Mouse (Mus musculus): Measurements from ENCODE around the gene Cacna1e. TPM values are rescaled to one million over a fixed set of nuclear protein-coding genes. Genes with fewer than 3 reads are reported as not detected.

Cacna1e gene
- polyA plus RNA-seq, 1 experiment, result 51.9 TPM

- WGBS, result 59% methylated on average over 2 of the region's 2 CpGs
- TF ChIP-seq CTCF (IDR thresholded peaks at IDR 0.05; ENCODE audit: borderline replicate concordance, insufficient read depth, low read depth, low read length) (no peak), POLR2A (IDR thresholded peaks at IDR 0.05; ENCODE audit: borderline replicate concordance, insufficient read depth, low read length) (no peak)
- Histone ChIP-seq H3K27me3 (ENCODE audit: control insufficient read depth, insufficient read depth, low read length) (no peaks in the 10 kb centered on the region), H3K4me3 (replicated peaks; ENCODE audit: insufficient read depth, low read depth, low read length) (no peak overlapping the region), H3K4me1 (ENCODE audit: control insufficient read depth, insufficient read depth, low read length) (peaks cover 13% of the 10 kb centered on the region), H3K27ac (ENCODE audit: insufficient read depth, low read length) (no peak overlapping the region)
- peak; percentile 55 to 70 for DNase-seq
Measured at GRCm38 (mm10) chr1:154605601-154606000, 278.7 kb downstream of the Cacna1e start.

GRCm38 (mm10) chr1:154603781-154604180 is 280.5 kb downstream of the Cacna1e start:
- no peak overlapping the region for H3K4me3 ChIP-seq (replicated peaks; ENCODE audit: insufficient read depth, low read depth, low read length)
- no peak for DNase-seq
- peaks cover 9% of the 10 kb centered on the region for H3K4me1 ChIP-seq (ENCODE audit: control insufficient read depth, insufficient read depth, low read length)
- no peaks in the 10 kb centered on the region for H3K27me3 ChIP-seq (ENCODE audit: control insufficient read depth, insufficient read depth, low read length)
- no peak for TF ChIP-seq CTCF (IDR thresholded peaks at IDR 0.05; ENCODE audit: borderline replicate concordance, insufficient read depth, low read depth, low read length)
- no peak for TF ChIP-seq POLR2A (IDR thresholded peaks at IDR 0.05; ENCODE audit: borderline replicate concordance, insufficient read depth, low read length)
- H3K27ac ChIP-seq (ENCODE audit: insufficient read depth, low read length), result no peak overlapping the region; the same call in 1 of the 2 replicates

- Histone ChIP-seq H3K27ac (ENCODE audit: insufficient read depth, low read length) (no peak overlapping the region), H3K27me3 (ENCODE audit: control insufficient read depth, insufficient read depth, low read length) (no peaks in the 10 kb centered on the region), H3K4me3 (replicated peaks; ENCODE audit: insufficient read depth, low read depth, low read length) (no peak overlapping the region), H3K4me1 (ENCODE audit: control insufficient read depth, insufficient read depth, low read length) (peaks cover 7% of the 10 kb centered on the region; the same call in 1 of the 2 replicates)
- no peak for TF ChIP-seq POLR2A (IDR thresholded peaks at IDR 0.05; ENCODE audit: borderline replicate concordance, insufficient read depth, low read length)
- WGBS, result 98% methylated on average over 1 of the region's 1 CpGs
- DNase-seq, result no peak
Measured at GRCm38 (mm10) chr1:154602531-154602930, 281.8 kb downstream of the Cacna1e start.

- Histone ChIP-seq H3K4me3 (replicated peaks; ENCODE audit: insufficient read depth, low read depth, low read length) (no peak overlapping the region), H3K4me1 (ENCODE audit: control insufficient read depth, insufficient read depth, low read length) (peaks cover 4% of the 10 kb centered on the region; the same call in 1 of the 2 replicates), H3K27ac (ENCODE audit: insufficient read depth, low read length) (no peak overlapping the region), H3K27me3 (ENCODE audit: control insufficient read depth, insufficient read depth, low read length) (no peaks in the 10 kb centered on the region)
- WGBS, result 94% methylated on average over 3 of the region's 3 CpGs
- DNase-seq, result no peak
- no peak for TF ChIP-seq CTCF (IDR thresholded peaks at IDR 0.05; ENCODE audit: borderline replicate concordance, insufficient read depth, low read depth, low read length)
- no peak for TF ChIP-seq POLR2A (IDR thresholded peaks at IDR 0.05; ENCODE audit: borderline replicate concordance, insufficient read depth, low read length)
Measured at GRCm38 (mm10) chr1:154582516-154582915, 301.8 kb downstream of the Cacna1e start.

GRCm38 (mm10) chr1:154579929-154580328 is 304.4 kb downstream of the Cacna1e start:
- TF ChIP-seq CTCF (IDR thresholded peaks at IDR 0.05; ENCODE audit: borderline replicate concordance, insufficient read depth, low read depth, low read length) (no peak), POLR2A (IDR thresholded peaks at IDR 0.05; ENCODE audit: borderline replicate concordance, insufficient read depth, low read length) (no peak)
- Histone ChIP-seq H3K27ac (ENCODE audit: insufficient read depth, low read length) (no peak overlapping the region), H3K4me1 (ENCODE audit: control insufficient read depth, insufficient read depth, low read length) (peaks cover 10% of the 10 kb centered on the region; the same call in 1 of the 2 replicates), H3K4me3 (replicated peaks; ENCODE audit: insufficient read depth, low read depth, low read length) (no peak overlapping the region), H3K27me3 (ENCODE audit: control insufficient read depth, insufficient read depth, low read length) (no peaks in the 10 kb centered on the region)
- DNase-seq, result no peak
- 70% methylated on average over 2 of the region's 2 CpGs for WGBS

- H3K4me3 ChIP-seq (replicated peaks; ENCODE audit: insufficient read depth, low read depth, low read length), result no peak overlapping the region
- no peak for DNase-seq
- TF ChIP-seq POLR2A (IDR thresholded peaks at IDR 0.05; ENCODE audit: borderline replicate concordance, insufficient read depth, low read length) (no peak), CTCF (IDR thresholded peaks at IDR 0.05; ENCODE audit: borderline replicate concordance, insufficient read depth, low read depth, low read length) (no peak)
- peaks cover 10% of the 10 kb centered on the region; the same call in 1 of the 2 replicates for H3K4me1 ChIP-seq (ENCODE audit: control insufficient read depth, insufficient read depth, low read length)
- H3K27ac ChIP-seq (ENCODE audit: insufficient read depth, low read length), result no peak overlapping the region
- WGBS, result 80% methylated on average over 4 of the region's 4 CpGs
- H3K27me3 ChIP-seq (ENCODE audit: control insufficient read depth, insufficient read depth, low read length), result no peaks in the 10 kb centered on the region
Measured at GRCm38 (mm10) chr1:154578748-154579147, 305.6 kb downstream of the Cacna1e start.

- Histone ChIP-seq H3K4me1 (ENCODE audit: control insufficient read depth, insufficient read depth, low read length) (peaks cover 10% of the 10 kb centered on the region; the same call in 1 of the 2 replicates), H3K27ac (ENCODE audit: insufficient read depth, low read length) (no peak overlapping the region), H3K4me3 (replicated peaks; ENCODE audit: insufficient read depth, low read depth, low read length) (no peak overlapping the region), H3K27me3 (ENCODE audit: control insufficient read depth, insufficient read depth, low read length) (no peaks in the 10 kb centered on the region)
- DNase-seq, result no peak
- TF ChIP-seq CTCF (IDR thresholded peaks at IDR 0.05; ENCODE audit: borderline replicate concordance, insufficient read depth, low read depth, low read length) (no peak), POLR2A (IDR thresholded peaks at IDR 0.05; ENCODE audit: borderline replicate concordance, insufficient read depth, low read length) (no peak)
- WGBS, result 49% methylated on average over 2 of the region's 2 CpGs
Measured at GRCm38 (mm10) chr1:154576418-154576817, 307.9 kb downstream of the Cacna1e start.

GRCm38 (mm10) chr1:154566026-154566425 is 318.3 kb downstream of the Cacna1e start:
- Histone ChIP-seq H3K27me3 (ENCODE audit: control insufficient read depth, insufficient read depth, low read length) (no peaks in the 10 kb centered on the region), H3K4me1 (ENCODE audit: control insufficient read depth, insufficient read depth, low read length) (no peaks in the 10 kb centered on the region; the same call in 1 of the 2 replicates), H3K4me3 (replicated peaks; ENCODE audit: insufficient read depth, low read depth, low read length) (no peak overlapping the region), H3K27ac (ENCODE audit: insufficient read depth, low read length) (no peak overlapping the region)
- 83% methylated on average over 6 of the region's 6 CpGs for WGBS
- no peak for TF ChIP-seq POLR2A (IDR thresholded peaks at IDR 0.05; ENCODE audit: borderline replicate concordance, insufficient read depth, low read length)
- TF ChIP-seq CTCF (IDR thresholded peaks at IDR 0.05; ENCODE audit: borderline replicate concordance, insufficient read depth, low read depth, low read length), result no peak
- DNase-seq, result no peak
